Mouse (Mus musculus) MEL (cell line): ENCODE measurements around the gene Capn3. TPM values are rescaled to one million over a fixed set of nuclear protein-coding genes. Genes with fewer than 3 reads are reported as not detected.

Source experiments
- DNase-seq: peaks from one replicate; pipeline ENCODE4 v3.0.0; 2011; ENCODE audit warnings: low read depth, low spot score
- H3K27ac ChIP-seq: 2 replicates; pipeline ENCODE4 v1.5.1; 2012; ENCODE audit warnings: low read depth, mild to moderate bottlenecking, control low read depth, low read length, moderate library complexity; ENCODE audit not compliant: control insufficient read depth
- H3K27me3 ChIP-seq, 2 experiments: fragments of 150-350 bp in 1 of 2; sonication (generic) in 1 of 2; 2 replicates each; pipeline ENCODE4 v1.6.1; 2012; ENCODE audit warnings: low read length in 2 of 2, mild to moderate bottlenecking in 2 of 2, improper control_type of control experiment in 1 of 2, moderate library complexity in 1 of 2; ENCODE audit not compliant: insufficient read depth in 2 of 2, control insufficient read depth in 1 of 2
- H3K36me3 ChIP-seq, 2 experiments: 2 replicates each; pipeline ENCODE4 v1.6.1; 2012 to 2014; ENCODE audit warnings: low read length in 2 of 2, improper control_type of control experiment in 1 of 2, inconsistent platforms in 1 of 2, mild to moderate bottlenecking in 1 of 2; ENCODE audit not compliant: insufficient read depth in 2 of 2, control insufficient read depth in 1 of 2
- H3K4me1 ChIP-seq, 2 experiments: fragments of 150-350 bp in 1 of 2; sonication (generic) in 1 of 2; 2 replicates each; pipeline ENCODE4 v1.6.1; 2012; ENCODE audit warnings: low read length in 2 of 2, improper control_type of control experiment in 1 of 2, mild to moderate bottlenecking in 1 of 2; ENCODE audit not compliant: insufficient read depth in 2 of 2, control insufficient read depth in 1 of 2
- H3K4me3 ChIP-seq, 2 experiments: fragments of 150-350 bp in 1 of 2; sonication (generic) in 1 of 2; 2 replicates each; pipeline ENCODE4 v1.5.1; 2012; ENCODE audit warnings: low read depth in 2 of 2, low read length in 2 of 2, mild to moderate bottlenecking in 2 of 2, moderate library complexity in 2 of 2, control low read depth in 1 of 2, improper control_type of control experiment in 1 of 2; ENCODE audit not compliant: control insufficient read depth in 1 of 2, insufficient read depth in 1 of 2
- H3K79me2 ChIP-seq: 2 replicates; pipeline ENCODE4 v1.6.1; 2012; ENCODE audit warnings: mild to moderate bottlenecking, low read length, moderate library complexity; ENCODE audit not compliant: control insufficient read depth, poor library complexity, insufficient read depth
- H3K9ac ChIP-seq: 2 replicates; pipeline ENCODE4 v1.6.1; 2012; ENCODE audit warnings: low read depth, mild to moderate bottlenecking, control low read depth, low read length, moderate library complexity; ENCODE audit not compliant: control insufficient read depth, poor library complexity, severe bottlenecking
- H3K9me3 ChIP-seq: fragments of 150-350 bp; sonication (generic); replicated peaks from 2 replicates; pipeline ENCODE4 v1.6.1; 2012; ENCODE audit warnings: mild to moderate bottlenecking, low read length, improper control_type of control experiment, moderate library complexity; ENCODE audit not compliant: insufficient read depth
- CHD2 ChIP-seq: IDR thresholded peaks from 2 replicates; pipeline ENCODE4 v1.6.1; 2011; ENCODE audit warnings: low read length, improper control_type of control experiment
- CTCF ChIP-seq, 3 experiments: IDR thresholded peaks in 2 of 3; conservative IDR thresholded peaks in 1 of 3; 2 replicates each; pipeline ENCODE4 v1.5.1; 2011 to 2012; ENCODE audit warnings: low read length in 3 of 3, low read depth in 2 of 3, mild to moderate bottlenecking in 2 of 3, improper control_type of control experiment in 1 of 3, inconsistent platforms in 1 of 3, mixed read lengths in 1 of 3, moderate library complexity in 1 of 3; ENCODE audit not compliant: control insufficient read depth in 1 of 3, insufficient read depth in 1 of 3, poor library complexity in 1 of 3, severe bottlenecking in 1 of 3
- ELF1 ChIP-seq: IDR thresholded peaks from 2 replicates; pipeline ENCODE4 v1.6.1; 2014; ENCODE audit warnings: low read depth, mild to moderate bottlenecking, inconsistent platforms, low read length, improper control_type of control experiment, moderate library complexity
- GABPA ChIP-seq: IDR thresholded peaks from 2 replicates; pipeline ENCODE4 v1.6.1; 2012; ENCODE audit warnings: low read depth, mild to moderate bottlenecking, inconsistent platforms, low read length, improper control_type of control experiment, moderate library complexity
- GATA1 ChIP-seq: IDR thresholded peaks from 2 replicates; pipeline ENCODE4 v1.6.1; 2011; ENCODE audit warnings: low read depth, low read length, improper control_type of control experiment
- HCFC1 ChIP-seq: IDR thresholded peaks from 2 replicates; pipeline ENCODE4 v1.6.1; 2012; ENCODE audit warnings: low read depth, mild to moderate bottlenecking, inconsistent platforms, low read length, improper control_type of control experiment, moderate library complexity
- JUND ChIP-seq: IDR thresholded peaks from 2 replicates; pipeline ENCODE4 v1.6.1; 2011; ENCODE audit warnings: low read depth, mild to moderate bottlenecking, improper control_type of control experiment, low read length
- MYC ChIP-seq: IDR thresholded peaks from 2 replicates; pipeline ENCODE4 v1.6.1; 2011; ENCODE audit warnings: low read depth, mild to moderate bottlenecking, low read length, improper control_type of control experiment, moderate library complexity
- NELFE ChIP-seq: IDR thresholded peaks from 2 replicates; pipeline ENCODE4 v1.6.1; 2011; ENCODE audit warnings: low read depth, low read length, improper control_type of control experiment
- POLR2AphosphoS2 ChIP-seq: IDR thresholded peaks from 2 replicates; pipeline ENCODE4 v1.6.1; 2011; ENCODE audit warnings: low read length, improper control_type of control experiment
- POLR2AphosphoS5 ChIP-seq: IDR thresholded peaks from 2 replicates; pipeline ENCODE4 v1.6.1; 2012; ENCODE audit warnings: low read depth, borderline replicate concordance, mild to moderate bottlenecking, inconsistent platforms, low read length, moderate library complexity, mixed read lengths
- RAD21 ChIP-seq: IDR thresholded peaks from 2 replicates; pipeline ENCODE4 v1.6.1; 2011; ENCODE audit warnings: mild to moderate bottlenecking, low read depth, low read length, improper control_type of control experiment
- SMC3 ChIP-seq: IDR thresholded peaks from 2 replicates; pipeline ENCODE4 v1.6.1; 2011; ENCODE audit warnings: low read depth, low read length, improper control_type of control experiment
- TBP ChIP-seq: IDR thresholded peaks from 2 replicates; pipeline ENCODE4 v1.8.0; 2011; ENCODE audit warnings: low read depth, low read length, improper control_type of control experiment
- USF2 ChIP-seq, 2 experiments: IDR thresholded peaks; 2 replicates each; pipeline ENCODE4 v1.6.1; 2011 to 2012; ENCODE audit warnings: improper control_type of control experiment in 2 of 2, low read length in 2 of 2, borderline replicate concordance in 1 of 2, inconsistent platforms in 1 of 2, low read depth in 1 of 2, mild to moderate bottlenecking in 1 of 2; ENCODE audit not compliant: insufficient read depth in 1 of 2
- ZC3H11A ChIP-seq: IDR thresholded peaks from 2 replicates; pipeline ENCODE4 v1.6.1; 2012; ENCODE audit warnings: low read depth, mild to moderate bottlenecking, inconsistent platforms, low read length, improper control_type of control experiment
- ZMIZ1 ChIP-seq: IDR thresholded peaks from 2 replicates; pipeline ENCODE4 v1.6.1; 2012; ENCODE audit warnings: low read depth, mild to moderate bottlenecking, inconsistent platforms, low read length, improper control_type of control experiment, moderate library complexity
- ZNF384 ChIP-seq: IDR thresholded peaks from 2 replicates; pipeline ENCODE4 v1.6.1; 2012; ENCODE audit warnings: low read depth, mild to moderate bottlenecking, inconsistent platforms, low read length, improper control_type of control experiment
- polyA plus RNA-seq, 2 experiments: library from polyadenylated mRNA; stranded (reverse) in 1 of 2; unstranded in 1 of 2; fragments of >175 nt in 1 of 2; fragments of >200 nt in 1 of 2; gene quantifications; 2 replicates each; pipeline versions ENCODE4 v1.2.1 to v1.2.4; 2012; ENCODE audit warnings: low replicate concordance in 2 of 2, low read depth in 1 of 2; ENCODE audit not compliant: insufficient read length in 2 of 2, insufficient read depth in 1 of 2, missing spikeins in 1 of 2
- total RNA-seq: library from RNA; depleted of rRNA; stranded (reverse); fragments of 300-350 nt; gene quantifications from 2 replicates; pipeline ENCODE4 v1.2.3, GENCODE M21; 2012

Capn3 gene
- total and polyA plus RNA-seq, 3 experiments: not detected

- TF ChIP-seq MYC (0 out of 2 replicates have a peak, but pooled peaks have one; percentile 42), ZNF384 (no peak), USF2 (IDR thresholded peaks at IDR 0.05; ENCODE audit: borderline replicate concordance in 1 of 2, insufficient read depth in 1 of 2, low read depth in 1 of 2, low read length in 2 of 2) (no peak), RAD21 (no peak), GATA1 (peak; percentile 73), ZMIZ1 (no peak), POLR2AphosphoS5 (no peak), SMC3 (no peak), ZC3H11A (no peak), ELF1 (no peak), CHD2 (no peak)
Observed at GRCm38 (mm10) chr2:120531223-120531622, 75.4 kb downstream of the Capn3 start (continued).

GRCm38 (mm10) chr2:120539333-120539732 lies 83.5 kb downstream of the Capn3 start:
- no peak overlapping the region for H3K4me3 ChIP-seq
- H3K79me2 ChIP-seq: no peaks in the 10 kb centered on the region; the same call in 1 of the 2 replicates
- DNase-seq: no peak
- H3K27me3 ChIP-seq: no peaks in the 10 kb centered on the region
- TF ChIP-seq CTCF (IDR thresholded peaks at IDR 0.05 in 2 of 3, conservative IDR thresholded peaks at IDR 0.05 in 1 of 3; ENCODE audit: control insufficient read depth in 1 of 3, insufficient read depth in 1 of 3, low read depth in 2 of 3, low read length in 3 of 3, poor library complexity in 1 of 3, severe bottlenecking in 1 of 3) (no peak), GABPA (no peak), NELFE (no peak)
- H3K36me3 ChIP-seq: peaks cover 16 to 31% of the 10 kb centered on the region in 2 experiments
- no peak overlapping the region for H3K9ac ChIP-seq
- H3K27ac ChIP-seq: no peak overlapping the region
- peaks cover 4 to 5% of the 10 kb centered on the region in 2 experiments for H3K4me1 ChIP-seq
- H3K9me3 ChIP-seq: no peaks in the 10 kb centered on the region

- DNase-seq: peak; percentile 66
- no peaks in the 10 kb centered on the region for H3K27me3 ChIP-seq
- H3K4me3 ChIP-seq: no peak overlapping the region
- no peaks in the 10 kb centered on the region; the same call in 1 of the 2 replicates for H3K79me2 ChIP-seq
- no peak overlapping the region for H3K27ac ChIP-seq
- no peak for TF ChIP-seq JUND
- no peak for TF ChIP-seq ZC3H11A
- TF ChIP-seq POLR2AphosphoS2: no peak
- no peak for TF ChIP-seq HCFC1
- TF ChIP-seq TBP: no peak
- TF ChIP-seq GATA1: no peak
- TF ChIP-seq, all 39 proteins: peak for 0
- Histone ChIP-seq H3K36me3 (peaks cover 17 to 31% of the 10 kb centered on the region in 2 experiments), H3K4me1 (peaks cover 4 to 5% of the 10 kb centered on the region in 2 experiments), H3K9ac (no peak overlapping the region), H3K9me3 (no peaks in the 10 kb centered on the region)
Observed at GRCm38 (mm10) chr2:120539778-120540208, 84.0 kb downstream of the Capn3 start.
